Comparison of ENCODE assay signal across 14 mouse cellular contexts in genomic region chr9:110250776-110251175, GRCm38 (mm10). TPM values are rescaled to one million over a fixed set of nuclear protein-coding genes. Genes with fewer than 3 reads are reported as not detected.
A peak's percentile ranks its signal among the peaks of the same experiment; 100 is the strongest.
DNase-seq lines count a peak whose midpoint lies in the region; ATAC-seq and TF ChIP-seq lines count a peak whose summit lies in the region.
"Had no signal": no experiment of that assay in that cellular context is flagged by ENCODE, and none has a peak within 500 bp of the region (broad histone marks: within the 10 kb centered on the region; RNA-seq: fewer than 3 reads in every experiment).

No protein-coding gene starts in this region.

- H3K9ac ChIP-seq in forebrain, embryonic 14.5 days (ENCODE audit: low read length), result peak overlapping the region; percentile 36
- no peak overlapping the region for H3K9ac ChIP-seq in hindbrain, postnatal 0 days (replicated peaks; ENCODE audit: low read length)
- H3K9ac ChIP-seq in neural tube, embryonic 14.5 days (replicated peaks; ENCODE audit: low read depth, low read length), result no peak overlapping the region
- H3K9ac ChIP-seq: liver, embryonic 12.5 days had no signal

- peak overlapping the region; percentile 41 for H3K4me2 ChIP-seq in forebrain, embryonic 14.5 days (ENCODE audit: low read length)
- H3K4me2 ChIP-seq in hindbrain, postnatal 0 days (ENCODE audit: low read depth, low read length), result peak overlapping the region; percentile 33; the same call in 1 of the 2 replicates
- H3K4me2 ChIP-seq in neural tube, embryonic 14.5 days (ENCODE audit: low read depth, low read length), result peak overlapping the region; percentile 35; the same call in 1 of the 2 replicates
- H3K4me2 ChIP-seq: liver, embryonic 12.5 days had no signal

- ATAC-seq in forebrain, embryonic 14.5 days, result no peak
- no peak for ATAC-seq in hindbrain, postnatal 0 days
- no peak for ATAC-seq in neural tube, embryonic 14.5 days (ENCODE audit: low read depth)
- ATAC-seq: inflammation-experienced regulatory T-cells, adult 6 months; liver, embryonic 12.5 days had no signal

- no peaks in the 10 kb centered on the region for H3K9me3 ChIP-seq in forebrain, embryonic 14.5 days (replicated peaks; ENCODE audit: control insufficient read depth, low read length)
- H3K9me3 ChIP-seq in hindbrain, postnatal 0 days (ENCODE audit: low read length), result no peaks in the 10 kb centered on the region
- H3K9me3 ChIP-seq in neural tube, embryonic 14.5 days (ENCODE audit: control insufficient read depth, low read length), result no peaks in the 10 kb centered on the region
- H3K9me3 ChIP-seq: heart, embryonic 10.5 days; liver, embryonic 12.5 days had no signal

- peak overlapping the region; percentile 3; the same call in 1 of the 2 replicates for H3K4me3 ChIP-seq in layer of hippocampus, adult 2 months
- no peak overlapping the region for H3K4me3 ChIP-seq in forebrain, embryonic 14.5 days (ENCODE audit: low read depth, low read length)
- H3K4me3 ChIP-seq in hindbrain, postnatal 0 days (ENCODE audit: low read length), result no peak overlapping the region
- H3K4me3 ChIP-seq in neural tube, embryonic 14.5 days (ENCODE audit: low read depth, low read length), result no peak overlapping the region
- H3K4me3 ChIP-seq: heart, embryonic 10.5 days; liver, embryonic 12.5 days had no signal

- no peak for DNase-seq in layer of hippocampus, adult 2 months (ENCODE audit: low spot score in 2 of 2)
- DNase-seq in layer of hippocampus, adult 18-20 months (ENCODE audit: low spot score in 2 of 2), result no peak
- no peak for DNase-seq in forebrain, embryonic 14.5 days (ENCODE audit: low spot score)
- DNase-seq in hindbrain, postnatal 0 days (ENCODE audit: low spot score), result no peak
- no peak for DNase-seq in testis, postnatal 10 days (ENCODE audit: low spot score)
- no peak for DNase-seq in frontal cortex, postnatal 14 days (ENCODE audit: low spot score in 2 of 2)
- DNase-seq in heart, postnatal 4 days, result no peak
- DNase-seq: kidney, postnatal 4 days; thymus, postnatal 4 days had no signal

- no peak for TF ChIP-seq CTCF in layer of hippocampus, adult 2 months (conservative IDR thresholded peaks at IDR 0.05)
- no peak for TF ChIP-seq CTCF in hindbrain, postnatal 0 days (IDR thresholded peaks at IDR 0.05; ENCODE audit: low read depth)

- peaks cover 36% of the 10 kb centered on the region for H3K4me1 ChIP-seq in forebrain, embryonic 14.5 days (ENCODE audit: control insufficient read depth, insufficient read depth, low read length)
- peaks cover 29% of the 10 kb centered on the region for H3K4me1 ChIP-seq in hindbrain, postnatal 0 days (ENCODE audit: insufficient read depth, low read length)
- peaks cover 36% of the 10 kb centered on the region for H3K4me1 ChIP-seq in neural tube, embryonic 14.5 days (ENCODE audit: control insufficient read depth, insufficient read depth, low read length)

- 0 out of 2 replicates have a peak, but pooled peaks cover 4% of the 10 kb centered on the region for H3K36me3 ChIP-seq in forebrain, embryonic 14.5 days (ENCODE audit: control insufficient read depth, insufficient read depth, low read length)
- peaks cover 4% of the 10 kb centered on the region; the same call in 1 of the 2 replicates for H3K36me3 ChIP-seq in hindbrain, postnatal 0 days (ENCODE audit: insufficient read depth, low read length)
- H3K36me3 ChIP-seq in neural tube, embryonic 14.5 days (ENCODE audit: control insufficient read depth, insufficient read depth, low read length), result no peaks in the 10 kb centered on the region
- H3K36me3 ChIP-seq: heart, embryonic 10.5 days; liver, embryonic 12.5 days had no signal

- 79% methylated on average over 14 of the region's 14 CpGs for WGBS in forebrain, embryonic 14.5 days
- WGBS in hindbrain, postnatal 0 days, result 46% methylated on average over 14 of the region's 14 CpGs
- WGBS in neural tube, embryonic 14.5 days, result 69% methylated on average over 14 of the region's 14 CpGs

- no peaks in the 10 kb centered on the region for H3K27me3 ChIP-seq in forebrain, embryonic 14.5 days (replicated peaks; ENCODE audit: control insufficient read depth, insufficient read depth, low read length)
- no peaks in the 10 kb centered on the region for H3K27me3 ChIP-seq in hindbrain, postnatal 0 days (ENCODE audit: insufficient read depth, low read length)
- H3K27me3 ChIP-seq in neural tube, embryonic 14.5 days (ENCODE audit: control insufficient read depth, insufficient read depth, low read length), result no peaks in the 10 kb centered on the region

- H3K27ac ChIP-seq in layer of hippocampus, adult 2 months, result peak overlapping the region; percentile 98
- peak overlapping the region; percentile 93 for H3K27ac ChIP-seq in forebrain, embryonic 14.5 days (ENCODE audit: low read depth, low read length)
- peak overlapping the region; percentile 85 for H3K27ac ChIP-seq in hindbrain, postnatal 0 days
- peak overlapping the region; percentile 81 for H3K27ac ChIP-seq in neural tube, embryonic 14.5 days (ENCODE audit: low read depth, low read length)
- H3K27ac ChIP-seq: liver, embryonic 12.5 days; stomach, postnatal 0 days had no signal

RNA-seq across cellular contexts. Expression of gene Cspg5, which starts 7.2 kb away (rescaled TPM):
- total RNA-seq in layer of hippocampus, adult 2 months (2021), result 100 to 1,000 TPM; 277 to 278 TPM
- total RNA-seq in layer of hippocampus, adult 18-20 months (2021), result 100 to 1,000 TPM; 288 to 297 TPM
- 49.3 and 64.2 TPM in 2 replicates for polyA plus RNA-seq in forebrain, embryonic 14.5 days (2014; fragmentation: Nextera tagmentation; extraction: Ambion mirVana)
- total RNA-seq in hindbrain, postnatal 0 days (2014; rRNA removed), result 412 and 470 TPM in 2 replicates
- 261 and 266 TPM in 2 replicates for polyA plus RNA-seq in hindbrain, postnatal 0 days (2015; fragmentation: Nextera tagmentation; extraction: Ambion mirVana)
- 90.1 and 120 TPM in 2 replicates for polyA plus RNA-seq in neural tube, embryonic 14.5 days (2014; fragmentation: Nextera tagmentation; extraction: Ambion mirVana)
- total RNA-seq in heart, postnatal 4 days (2021), result 1 to 10 TPM; 1.9 TPM

RNA-seq across cellular contexts. Expression of gene Elp6, which starts 54.2 kb away (rescaled TPM):
- 10 to 100 TPM; 14.8 to 14.9 TPM for total RNA-seq in layer of hippocampus, adult 2 months (2021)
- 10 to 100 TPM; 11.1 to 11.8 TPM for total RNA-seq in layer of hippocampus, adult 18-20 months (2021)
- polyA plus RNA-seq in forebrain, embryonic 14.5 days (2014; fragmentation: Nextera tagmentation; extraction: Ambion mirVana), result 35.4 and 37.0 TPM in 2 replicates
- 27.6 and 30.9 TPM in 2 replicates for total RNA-seq in hindbrain, postnatal 0 days (2014; rRNA removed)
- polyA plus RNA-seq in hindbrain, postnatal 0 days (2015; fragmentation: Nextera tagmentation; extraction: Ambion mirVana), result 30.0 and 31.1 TPM in 2 replicates
- polyA plus RNA-seq in neural tube, embryonic 14.5 days (2014; fragmentation: Nextera tagmentation; extraction: Ambion mirVana), result 41.0 and 41.6 TPM in 2 replicates
- total RNA-seq in heart, postnatal 4 days (2021), result 1 to 10 TPM; 5.8 to 6.4 TPM

Comparison
In these comparisons a context has a peak if more than half of its experiments do, and no peak if none do; other contexts are left out.
1. RNA of gene Cspg5, which starts 7.2 kb away (total RNA-seq): 412 to 470 TPM in hindbrain, postnatal 0 days, 288 to 297 TPM in layer of hippocampus, adult 18-20 months and 277 to 278 TPM in layer of hippocampus, adult 2 months; 1.9 TPM in heart, postnatal 4 days; every median in the first group is over 10 times any median in the second.
2. Peak in every context shown above with its lines, with median percentiles within 50 percentile points of each other: H3K27ac ChIP-seq and H3K4me2 ChIP-seq.